ENCODE assay signal across 32 mouse cellular contexts in the genomic region with DNA sequence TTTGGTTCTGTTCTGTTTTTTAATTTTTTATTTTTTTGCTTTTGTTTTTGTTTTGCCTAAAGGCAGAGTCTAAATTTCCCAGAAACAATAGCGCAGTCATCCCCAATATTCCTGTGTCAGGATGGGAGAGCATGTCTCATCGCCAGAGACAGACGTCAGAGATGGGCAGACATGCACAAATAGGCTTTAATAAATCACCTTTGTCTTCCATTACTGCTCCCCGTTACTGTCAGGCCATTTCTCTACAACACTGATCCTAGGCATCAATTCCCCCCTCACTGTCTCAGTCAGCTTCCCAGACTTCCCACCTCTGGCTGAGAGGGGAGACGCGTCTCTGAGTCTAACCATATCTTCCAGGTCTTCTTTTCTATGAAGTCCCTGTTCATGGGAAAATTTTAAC.
"Had no signal": no experiment of that assay in that cellular context is flagged by ENCODE, and none has a peak within 500 bp of the region (broad histone marks: within the 10 kb centered on the region; RNA-seq: fewer than 3 reads in every experiment).

No protein-coding gene starts in this region.

- H3K4me2 ChIP-seq: limb, embryonic 12.5 days; limb, embryonic 13.5 days; limb, embryonic 15.5 days; liver, embryonic 11.5 days; liver, embryonic 12.5 days; liver, embryonic 13.5 days; liver, embryonic 15.5 days; lung, embryonic 14.5 days; lung, embryonic 15.5 days; midbrain, embryonic 12.5 days; midbrain, embryonic 13.5 days; midbrain, embryonic 15.5 days; neural tube, embryonic 12.5 days; neural tube, embryonic 13.5 days had no signal

- H3K36me3 ChIP-seq: limb, embryonic 10.5 days; limb, embryonic 12.5 days; limb, embryonic 13.5 days; limb, embryonic 15.5 days; liver, embryonic 12.5 days; liver, embryonic 13.5 days; liver, embryonic 15.5 days; lung, embryonic 15.5 days; midbrain, embryonic 10.5 days; midbrain, embryonic 12.5 days; midbrain, embryonic 13.5 days; midbrain, embryonic 15.5 days; neural tube, embryonic 12.5 days; neural tube, embryonic 13.5 days had no signal

- H3K4me1 ChIP-seq: limb, embryonic 12.5 days; limb, embryonic 15.5 days; liver, embryonic 12.5 days; liver, embryonic 13.5 days; liver, embryonic 15.5 days; lung, embryonic 15.5 days; megakaryocyte, embryonic 14.5 days; neural tube, embryonic 12.5 days had no signal

- H3K9me3 ChIP-seq: limb, embryonic 10.5 days; limb, embryonic 12.5 days; limb, embryonic 13.5 days; limb, embryonic 15.5 days; liver, embryonic 12.5 days; liver, embryonic 13.5 days; liver, embryonic 15.5 days; lung, embryonic 15.5 days; midbrain, embryonic 10.5 days; midbrain, embryonic 13.5 days; midbrain, embryonic 15.5 days; neural tube, embryonic 12.5 days; neural tube, embryonic 13.5 days had no signal

- H3K27ac ChIP-seq: limb, embryonic 10.5 days; limb, embryonic 12.5 days; limb, embryonic 13.5 days; limb, embryonic 15.5 days; liver, embryonic 12.5 days; liver, embryonic 13.5 days; liver, embryonic 14.5 days; liver, embryonic 15.5 days; lung, embryonic 15.5 days; macrophage; midbrain, embryonic 10.5 days; midbrain, embryonic 12.5 days; midbrain, embryonic 13.5 days; midbrain, embryonic 15.5 days; neural tube, embryonic 12.5 days; neural tube, embryonic 13.5 days had no signal

- H3K9ac ChIP-seq: limb, embryonic 12.5 days; limb, embryonic 13.5 days; limb, embryonic 15.5 days; liver, embryonic 12.5 days; liver, embryonic 13.5 days; liver, embryonic 14.5 days; liver, embryonic 15.5 days; liver, postnatal 0 days; lung, embryonic 14.5 days; lung, embryonic 15.5 days; midbrain, embryonic 12.5 days; midbrain, embryonic 13.5 days; midbrain, embryonic 15.5 days; neural tube, embryonic 12.5 days; neural tube, embryonic 13.5 days had no signal

- H3K4me3 ChIP-seq: limb, embryonic 10.5 days; limb, embryonic 12.5 days; limb, embryonic 13.5 days; limb, embryonic 15.5 days; liver, embryonic 12.5 days; liver, embryonic 13.5 days; liver, embryonic 15.5 days; lung, embryonic 15.5 days; midbrain, embryonic 10.5 days; midbrain, embryonic 12.5 days; midbrain, embryonic 13.5 days; midbrain, embryonic 15.5 days; myocyte; neural tube, embryonic 12.5 days; neural tube, embryonic 13.5 days had no signal

- DNase-seq: left cerebral cortex, postnatal 4 days; liver; liver, embryonic 13.5 days; liver, postnatal 0 days; lung, adult 18-20 months; lung, adult 2 months; lung, embryonic 14.5 days; lung, postnatal 10 days; lung, postnatal 14 days; lung, postnatal 36 days; lung, postnatal 4 days; midbrain, embryonic 14.5 days had no signal

- ATAC-seq: liver, embryonic 12.5 days; liver, postnatal 0 days; lung, postnatal 0 days; midbrain, embryonic 13.5 days; midbrain, embryonic 15.5 days; midbrain, embryonic 16.5 days had no signal

- H3K27me3 ChIP-seq: limb, embryonic 12.5 days; limb, embryonic 13.5 days; limb, embryonic 15.5 days; liver, embryonic 12.5 days; liver, embryonic 13.5 days; liver, embryonic 15.5 days; lung, embryonic 15.5 days; megakaryocyte, embryonic 14.5 days; midbrain, embryonic 13.5 days; midbrain, embryonic 15.5 days; neural tube, embryonic 12.5 days; neural tube, embryonic 13.5 days had no signal
